Mouse (Mus musculus) G1E (cell line): ENCODE data around the gene Gm17482. TPM values are rescaled to one million over a fixed set of nuclear protein-coding genes. Genes with fewer than 3 reads are reported as not detected.

Source experiments
- ATAC-seq: 2 replicates; pipeline ENCODE4 v1.8.0; 2016; ENCODE audit warnings: mild to moderate bottlenecking; ENCODE audit not compliant: insufficient number of reproducible peaks, poor library complexity, low FRiP score, severe bottlenecking; ENCODE audit errors: extremely low read depth
- DNase-seq: peaks from one replicate; pipeline ENCODE4 v3.0.0; 2012; ENCODE audit warnings: low spot score
- H3K27me3 ChIP-seq: 2 replicates; pipeline ENCODE4 v1.6.1; 2012; ENCODE audit warnings: mild to moderate bottlenecking, low read length, inconsistent platforms; ENCODE audit not compliant: insufficient read depth
- H3K36me3 ChIP-seq: replicated peaks from 2 replicates; pipeline ENCODE3; 2012; ENCODE audit warnings: mild to moderate bottlenecking, inconsistent platforms
- H3K4me1 ChIP-seq: 2 replicates; pipeline ENCODE4 v1.6.1; 2012; ENCODE audit warnings: low read depth, low read length, inconsistent platforms, mixed read lengths; ENCODE audit not compliant: insufficient read depth
- H3K4me3 ChIP-seq: 2 replicates; pipeline ENCODE4 v1.5.1; 2012; ENCODE audit warnings: low read depth, mild to moderate bottlenecking, inconsistent platforms, low read length, moderate library complexity, mixed read lengths
- H3K9me3 ChIP-seq: replicated peaks from 2 replicates; pipeline ENCODE4 v1.6.1; 2012; ENCODE audit warnings: inconsistent platforms
- CTCF ChIP-seq: IDR thresholded peaks from 2 replicates; pipeline ENCODE4 v1.5.1; 2012; ENCODE audit warnings: low read depth, low read length, inconsistent platforms, mixed read lengths
- GATA1 ChIP-seq: IDR thresholded peaks from 2 replicates; pipeline ENCODE4 v1.6.1; 2012; ENCODE audit warnings: borderline replicate concordance, low read length, inconsistent platforms, mixed read lengths
- GATA2 ChIP-seq: IDR thresholded peaks from 2 replicates; pipeline ENCODE4 v1.6.1; 2012; ENCODE audit warnings: low read depth, low read length, inconsistent platforms, borderline replicate concordance
- POLR2AphosphoS5 ChIP-seq: IDR thresholded peaks from 2 replicates; pipeline ENCODE4 v1.6.1; 2012; ENCODE audit warnings: low read depth, low read length, inconsistent platforms; ENCODE audit not compliant: insufficient replicate concordance
- TAL1 ChIP-seq: conservative IDR thresholded peaks from 2 replicates; pipeline ENCODE4 v1.6.1; 2012; ENCODE audit warnings: low read depth, low read length, inconsistent platforms, mixed read lengths
- polyA plus RNA-seq: library from polyadenylated mRNA; stranded (reverse); fragments of >175 nt; gene quantifications from 2 replicates; pipeline ENCODE4 v1.2.3, GENCODE M21; 2012
- total RNA-seq, 2 experiments: library from RNA; stranded (forward) in 1 of 2; stranded (reverse) in 1 of 2; fragments of 200-1000 nt in 1 of 2; fragments of >200 nt in 1 of 2; fragmentation: Nextera tagmentation in 1 of 2; gene quantifications; 2 replicates each; pipeline ENCODE4 v1.2.3; 2014 to 2017

Gm17482 gene
- total and polyA plus RNA-seq, 3 experiments: not detected

DNA sequence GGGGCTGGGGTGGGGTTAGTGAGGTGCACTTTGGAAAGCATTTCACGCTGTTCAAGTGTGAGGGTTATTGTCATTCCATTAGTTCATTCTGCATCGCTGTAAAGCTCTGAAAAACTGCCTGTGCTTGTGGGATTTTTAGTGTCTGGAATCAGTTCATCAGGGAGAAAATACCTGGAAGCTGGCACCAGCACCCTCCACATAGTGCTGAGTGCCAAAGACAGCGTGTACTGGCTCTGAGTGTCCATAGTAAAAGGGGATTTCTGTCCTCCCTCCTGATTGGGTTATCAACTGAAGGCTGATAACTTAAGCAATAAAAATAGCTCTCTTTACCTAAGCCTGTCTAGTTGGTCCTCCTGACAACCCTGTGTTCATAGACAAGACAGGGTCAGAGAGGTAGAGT is 33.4 kb downstream of the Gm17482 start:
- no peak for TF ChIP-seq TAL1
- TF ChIP-seq GATA1: no peak
- no peak for TF ChIP-seq GATA2
- TF ChIP-seq CTCF: no peak
- no peak for TF ChIP-seq POLR2AphosphoS5

DNA sequence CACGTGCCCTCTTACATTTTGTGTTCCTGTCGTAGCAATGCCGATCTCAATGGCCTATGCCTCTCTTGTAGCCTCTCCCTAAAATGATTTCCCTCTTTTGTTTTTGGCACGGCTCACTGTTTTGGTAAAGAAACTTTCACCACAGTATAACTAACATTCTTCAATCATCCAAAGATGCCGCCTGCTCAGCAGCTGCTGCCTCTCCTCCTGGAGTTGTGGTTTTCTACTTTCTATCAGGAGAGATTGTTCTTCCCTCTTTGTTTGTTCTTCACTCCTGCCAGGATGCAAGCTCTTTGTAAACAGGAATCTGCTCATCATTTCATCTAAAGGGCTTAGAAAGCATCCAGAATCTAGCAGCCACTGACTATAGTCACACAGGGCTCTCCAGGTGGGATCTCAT is 39.6 kb downstream of the Gm17482 start:
- ATAC-seq (no peak), DNase-seq (no peak)
- TF ChIP-seq GATA2 (no peak), TAL1 (no peak), CTCF (no peak), POLR2AphosphoS5 (no peak), GATA1 (no peak)
- Histone ChIP-seq H3K36me3 (no peaks in the 10 kb centered on the region), H3K4me1 (no peaks in the 10 kb centered on the region), H3K4me3 (no peak overlapping the region), H3K9me3 (no peaks in the 10 kb centered on the region), H3K27me3 (peaks cover 7% of the 10 kb centered on the region; the same call in 1 of the 2 replicates)

More for the DNA sequence above, 33.4 kb downstream of the Gm17482 start:
- no peaks in the 10 kb centered on the region for H3K4me1 ChIP-seq
- no peak for DNase-seq
- H3K9me3 ChIP-seq: no peaks in the 10 kb centered on the region
- H3K27me3 ChIP-seq: peaks cover 7% of the 10 kb centered on the region; the same call in 1 of the 2 replicates
- no peak overlapping the region for H3K4me3 ChIP-seq
- ATAC-seq: no peak
- H3K36me3 ChIP-seq: no peaks in the 10 kb centered on the region

DNA sequence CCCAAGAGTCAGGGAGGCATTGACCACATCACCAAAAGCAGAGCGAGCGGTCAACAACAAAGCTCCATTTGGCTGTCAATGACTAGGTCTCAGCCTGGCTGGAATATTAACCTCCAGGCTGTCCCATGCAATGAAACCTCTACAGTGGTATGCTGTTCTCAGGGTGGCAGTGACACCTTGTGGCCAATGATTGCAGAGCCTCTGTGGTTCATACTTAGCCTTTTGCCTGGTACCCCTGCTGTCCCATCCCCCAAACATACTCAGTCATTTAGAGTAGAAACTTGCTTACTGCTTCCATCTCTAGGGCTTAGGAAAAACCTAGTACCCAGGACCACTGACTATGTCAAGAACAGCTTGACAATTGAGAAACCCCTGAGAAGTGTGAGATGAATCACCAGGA is 40.8 kb downstream of the Gm17482 start:
- DNase-seq (peak; percentile 4), ATAC-seq (peak; percentile 45; the same call in 1 of the 2 replicates)
- Histone ChIP-seq H3K27me3 (0 out of 2 replicates have a peak, but pooled peaks cover 8% of the 10 kb centered on the region), H3K36me3 (no peaks in the 10 kb centered on the region), H3K9me3 (no peaks in the 10 kb centered on the region), H3K4me1 (no peaks in the 10 kb centered on the region), H3K4me3 (no peak overlapping the region)
- TF ChIP-seq TAL1 (no peak), GATA1 (no peak), POLR2AphosphoS5 (no peak), CTCF (no peak), GATA2 (no peak)

DNA sequence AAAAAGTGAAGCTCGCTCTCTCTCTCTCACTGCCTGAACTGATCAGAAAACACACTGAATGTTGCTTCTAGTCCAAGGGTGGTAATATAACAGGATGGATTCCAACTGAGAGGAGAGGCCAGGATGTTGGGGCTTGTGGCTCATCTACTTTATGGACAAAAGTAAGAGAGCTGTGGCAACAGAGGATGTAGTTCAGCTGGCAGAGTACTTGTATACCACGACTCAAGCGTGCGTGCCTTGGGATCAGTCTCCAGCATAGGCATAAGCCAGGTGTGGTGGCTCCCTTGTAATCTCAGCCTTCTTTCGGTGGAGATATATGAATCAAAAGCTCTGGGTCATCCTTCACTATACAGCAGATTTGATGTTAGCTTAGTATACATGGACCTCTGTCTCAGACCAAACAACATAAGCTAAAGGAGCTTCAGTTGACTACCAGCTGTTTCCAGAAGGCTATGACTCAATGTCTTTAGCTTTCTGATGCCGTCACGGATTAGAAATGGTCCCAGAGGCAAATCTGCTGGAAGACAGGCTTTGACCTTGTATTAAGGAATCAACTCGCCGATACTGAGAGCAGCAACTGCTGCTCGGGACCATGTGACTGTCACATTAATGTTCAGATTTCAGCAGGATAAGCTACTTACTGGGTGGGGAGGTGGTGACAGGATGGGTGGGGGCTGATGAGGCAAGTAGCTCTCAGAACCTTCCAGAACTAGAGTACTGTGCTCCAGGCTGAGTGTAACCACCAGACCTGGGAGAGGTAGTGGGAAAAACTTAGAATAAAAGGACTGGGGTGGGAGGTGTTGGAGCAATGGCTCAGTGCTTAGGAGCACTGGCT is 41.6 kb downstream of the Gm17482 start:
- H3K4me1 ChIP-seq: no peaks in the 10 kb centered on the region
- no peaks in the 10 kb centered on the region for H3K36me3 ChIP-seq
- TF ChIP-seq GATA2 (no peak), GATA1 (no peak), TAL1 (no peak), CTCF (no peak), POLR2AphosphoS5 (no peak)
- no peak overlapping the region for H3K4me3 ChIP-seq
- no peaks in the 10 kb centered on the region for H3K9me3 ChIP-seq
- H3K27me3 ChIP-seq: peaks cover 7% of the 10 kb centered on the region; the same call in 1 of the 2 replicates
- no peak for ATAC-seq
- DNase-seq: no peak

DNA sequence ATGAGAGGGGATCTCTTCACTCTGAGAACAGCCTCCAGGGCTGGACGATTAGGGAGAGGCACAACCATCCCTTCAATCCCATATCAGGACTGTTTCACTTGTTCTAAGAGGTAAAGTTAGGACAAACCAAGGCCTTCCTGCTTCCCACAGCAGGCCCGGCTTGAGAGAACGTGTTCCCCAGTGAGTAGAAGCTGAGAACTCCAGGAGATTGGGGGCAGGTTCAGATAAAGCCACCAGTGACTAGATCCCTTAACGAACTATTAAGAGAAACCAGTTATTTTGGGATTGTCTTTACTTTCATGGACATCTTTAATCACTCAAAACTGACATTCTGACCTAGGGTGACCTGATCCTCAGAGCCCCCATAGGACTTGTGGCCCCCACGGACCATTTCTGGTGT is 42.4 kb downstream of the Gm17482 start:
- Histone ChIP-seq H3K4me3 (no peak overlapping the region), H3K36me3 (no peaks in the 10 kb centered on the region), H3K9me3 (no peaks in the 10 kb centered on the region), H3K27me3 (peaks cover 7% of the 10 kb centered on the region; the same call in 1 of the 2 replicates), H3K4me1 (no peaks in the 10 kb centered on the region)
- ATAC-seq (no peak), DNase-seq (no peak)
- TF ChIP-seq TAL1 (no peak), GATA2 (no peak), POLR2AphosphoS5 (no peak), GATA1 (no peak), CTCF (no peak)

DNA sequence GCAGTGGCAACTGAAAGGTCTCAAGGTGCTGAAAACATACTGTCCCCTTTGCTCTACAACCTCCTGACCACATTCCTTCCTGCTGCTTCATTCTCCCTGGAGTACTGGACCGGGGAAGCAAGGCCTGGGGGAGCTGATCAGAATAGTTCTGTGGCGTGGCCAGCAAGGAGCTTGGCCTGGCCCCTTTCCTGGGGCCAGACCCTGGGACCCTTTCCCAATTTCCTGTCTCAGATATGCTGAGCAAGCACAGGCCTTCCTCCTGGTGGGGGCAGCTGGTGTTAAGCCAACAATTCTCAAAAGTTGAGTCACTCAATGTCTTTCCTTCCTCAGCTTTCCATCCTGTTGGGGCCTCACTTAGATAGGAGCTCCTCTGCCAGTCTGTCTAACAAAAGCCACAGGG is 42.9 kb downstream of the Gm17482 start:
- TF ChIP-seq GATA1 (no peak), GATA2 (no peak), POLR2AphosphoS5 (no peak), CTCF (no peak), TAL1 (no peak)
- Histone ChIP-seq H3K27me3 (peaks cover 7% of the 10 kb centered on the region; the same call in 1 of the 2 replicates), H3K4me3 (no peak overlapping the region), H3K4me1 (no peaks in the 10 kb centered on the region), H3K36me3 (no peaks in the 10 kb centered on the region), H3K9me3 (no peaks in the 10 kb centered on the region)
- DNase-seq (no peak), ATAC-seq (no peak)
